Mouse (Mus musculus) liver, adult 2 months (tissue): ENCODE results near the gene Rasgrp2.

Experiments
- CTCF ChIP-seq: fragments of 200-500 bp; IDR thresholded peaks from 2 replicates; pipeline ENCODE4 v1.5.1; 2011; ENCODE audit warnings: low read depth, low read length, control low read depth
- POLR2A ChIP-seq: fragments of 200-500 bp; IDR thresholded peaks from 2 replicates; pipeline ENCODE4 v1.6.1; 2011; ENCODE audit warnings: low read length, control low read depth; ENCODE audit not compliant: insufficient read depth; ENCODE audit errors: extremely low read depth

- TF ChIP-seq POLR2A = no peak
- TF ChIP-seq CTCF = no peak
These were observed 2.8 kb downstream of the Rasgrp2 start for GRCm38 (mm10) chr19:6401951-6402350.
